Mouse (Mus musculus) 3134 (cell line): ENCODE measurements around the gene Acsm3.
A peak's percentile ranks its signal among the peaks of the same experiment; 100 is the strongest.
"Not testable (repeated sequence)": the region's sequence is repeated elsewhere in the genome, so short reads cannot be mapped to it uniquely, and the experiment has no call there.

Experiments
- DNase-seq: peaks from one replicate; pipeline ENCODE4 v3.0.0-alpha.2; 2011; ENCODE audit warnings: low spot score; ENCODE audit not compliant: insufficient read length; ENCODE audit errors: extremely low read depth

The Acsm3 gene

GRCm38 (mm10) chr7:119760527-119760951, at the start of gene Acsm3:
Gene Acsm3, plus strand, starts transcription at chr7:119760923.
- no peak for DNase-seq

GRCm38 (mm10) chr7:119714111-119714510, 46.6 kb upstream of the Acsm3 start:
- no peak for DNase-seq

GRCm38 (mm10) chr7:119720253-119720946, 40.3 kb upstream of the Acsm3 start, which contains the start of gene Thumpd1:
Gene Thumpd1, minus strand, starts transcription at chr7:119720798.
- peak; percentile 92 for DNase-seq

- no peak for DNase-seq
These were observed 39.8 kb upstream of the Acsm3 start for GRCm38 (mm10) chr7:119720947-119721310.

- peak; percentile 43 for DNase-seq
These were observed 33.1 kb upstream of the Acsm3 start for GRCm38 (mm10) chr7:119727621-119728020.

GRCm38 (mm10) chr7:119731262-119731661, 29.5 kb upstream of the Acsm3 start:
- not testable (repeated sequence) for DNase-seq

GRCm38 (mm10) chr7:119738877-119739276, 21.8 kb upstream of the Acsm3 start:
- DNase-seq = no peak

- not testable (repeated sequence) for DNase-seq
These were observed 20.8 kb upstream of the Acsm3 start for GRCm38 (mm10) chr7:119739798-119740468.

- DNase-seq = peak; percentile 2
These were observed 16.4 kb upstream of the Acsm3 start for GRCm38 (mm10) chr7:119744321-119744720.

- DNase-seq = no peak
These were observed 14.9 kb upstream of the Acsm3 start for GRCm38 (mm10) chr7:119745869-119746268.

- DNase-seq = no peak
These were observed 12.0 kb upstream of the Acsm3 start for GRCm38 (mm10) chr7:119748761-119749160.

- no peak for DNase-seq
These were observed 10.8 kb upstream of the Acsm3 start for GRCm38 (mm10) chr7:119749942-119750341.

- no peak for DNase-seq
These were observed 7.0 kb upstream of the Acsm3 start for GRCm38 (mm10) chr7:119753696-119754095.

- DNase-seq = no peak
These were observed 1.5 kb downstream of the Acsm3 start for GRCm38 (mm10) chr7:119762166-119762697.

- no peak for DNase-seq
These were observed 3.7 kb downstream of the Acsm3 start for GRCm38 (mm10) chr7:119764377-119764776.

- no peak for DNase-seq
These were observed 6.3 kb downstream of the Acsm3 start for GRCm38 (mm10) chr7:119766996-119767395.

- DNase-seq = no peak
These were observed 9.2 kb downstream of the Acsm3 start for GRCm38 (mm10) chr7:119769895-119770294.

GRCm38 (mm10) chr7:119783453-119783852, 22.7 kb downstream of the Acsm3 start:
- no peak for DNase-seq

GRCm38 (mm10) chr7:119784908-119785307, 24.2 kb downstream of the Acsm3 start:
- no peak for DNase-seq

GRCm38 (mm10) chr7:119789024-119789423, 28.3 kb downstream of the Acsm3 start:
- no peak for DNase-seq

- peak; percentile 92 for DNase-seq
These were observed 33.0 kb downstream of the Acsm3 start, which contains the start of the genes Rexo5 and Eri2 for GRCm38 (mm10) chr7:119793586-119794250. Gene Rexo5, plus strand, starts transcription at chr7:119794006. Gene Eri2, minus strand, starts transcription at chr7:119794058.
